Mouse (Mus musculus) forebrain, embryonic 11.5 days (tissue): ENCODE results near the gene Msx2. TPM values are rescaled to one million over a fixed set of nuclear protein-coding genes. Genes with fewer than 3 reads are reported as not detected.

Experiments
- ATAC-seq: fragments of 200-750 bp; cut with Nextera tagmentation; replicated peaks from 2 replicates; pipeline ENCODE4 v1.8.0; 2017; ENCODE audit warnings: moderate TSS enrichment; ENCODE audit not compliant: low FRiP score
- DNase-seq: peaks from one replicate; pipeline ENCODE4 v3.0.0-alpha.2; 2017; ENCODE audit warnings: low spot score
- H3K27ac ChIP-seq: fragments of 300-500 bp; sonication (generic); 2 replicates; pipeline ENCODE4 v1.5.1; 2014; ENCODE audit warnings: low read depth, low read length
- H3K27me3 ChIP-seq: fragments of 300-500 bp; sonication (generic); 2 replicates; pipeline ENCODE4 v1.6.1; 2014; ENCODE audit warnings: mild to moderate bottlenecking, low read length, mixed read lengths; ENCODE audit not compliant: control insufficient read depth, insufficient read depth
- H3K36me3 ChIP-seq: fragments of 300-500 bp; sonication (generic); 2 replicates; pipeline ENCODE4 v1.6.1; 2014; ENCODE audit warnings: mild to moderate bottlenecking, low read length, moderate library complexity, mixed read lengths; ENCODE audit not compliant: control insufficient read depth, insufficient read depth
- H3K4me1 ChIP-seq: fragments of 300-500 bp; sonication (generic); replicated peaks from 2 replicates; pipeline ENCODE4 v1.6.1; 2014; ENCODE audit warnings: low read length, mixed read lengths; ENCODE audit not compliant: control insufficient read depth, insufficient read depth
- H3K4me2 ChIP-seq: fragments of 300-500 bp; sonication (generic); 2 replicates; pipeline ENCODE4 v1.6.1; 2014; ENCODE audit warnings: low read depth, mild to moderate bottlenecking, low read length, moderate library complexity, mixed read lengths; ENCODE audit not compliant: severe bottlenecking
- H3K4me3 ChIP-seq: fragments of 300-500 bp; sonication (generic); 2 replicates; pipeline ENCODE4 v1.5.1; 2014; ENCODE audit warnings: low read depth, low read length
- H3K9ac ChIP-seq: fragments of 300-500 bp; sonication (generic); 2 replicates; pipeline ENCODE4 v1.6.1; 2014; ENCODE audit warnings: low read length
- H3K9me3 ChIP-seq: fragments of 300-500 bp; sonication (generic); 2 replicates; pipeline ENCODE4 v1.6.1; 2016; ENCODE audit warnings: low read length, mixed read lengths; ENCODE audit not compliant: control insufficient read depth
- WGBS: fragments of 180-500 bp; shearing (Covaris S2); extraction: QIAGEN DNeasy Blood & Tissue Kit; methylation state at CpG from one replicate; pipeline ENCODE4 v1.1.7; 2014; 5-methylcytosine and 5-hydroxymethylcytosine counted together
- polyA plus RNA-seq: library from polyadenylated mRNA; unstranded; fragments of >200 nt; fragmentation: Nextera tagmentation; extraction: Ambion mirVana; gene quantifications from 2 replicates; pipeline ENCODE4 v1.2.1, GENCODE M21; 2014

Gene Msx2
- polyA plus RNA-seq, 1 experiment from 2014 or later: 33.0 TPM

DNA sequence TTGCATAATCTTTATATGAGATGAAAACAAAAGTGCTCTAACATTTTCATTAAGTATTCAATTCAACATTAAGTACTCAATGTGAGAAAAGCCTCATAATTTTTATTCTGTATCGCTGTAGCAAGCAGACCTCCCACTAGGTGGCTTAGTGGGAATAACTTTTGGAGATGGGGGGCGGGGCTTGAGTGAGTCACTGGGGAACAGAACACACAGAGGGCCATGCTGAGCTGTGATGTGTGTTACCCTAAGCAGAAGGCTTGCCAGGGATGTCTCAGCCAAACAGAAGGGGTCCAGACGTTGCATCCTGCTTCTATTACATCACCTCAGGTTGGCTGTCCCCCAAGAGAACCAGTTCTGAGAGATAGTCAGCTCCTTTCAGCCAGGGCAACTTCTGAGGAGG, 29.3 kb downstream of the Msx2 start:
- Histone ChIP-seq H3K4me2 (no peak overlapping the region), H3K36me3 (no peaks in the 10 kb centered on the region), H3K4me1 (no peaks in the 10 kb centered on the region), H3K27ac (no peak overlapping the region), H3K27me3 (no peaks in the 10 kb centered on the region), H3K9me3 (no peaks in the 10 kb centered on the region), H3K4me3 (no peak overlapping the region), H3K9ac (no peak overlapping the region)
- DNase-seq (no peak), ATAC-seq (no peak)
- WGBS: 54% methylated on average over 3 of the region's 3 CpGs

DNA sequence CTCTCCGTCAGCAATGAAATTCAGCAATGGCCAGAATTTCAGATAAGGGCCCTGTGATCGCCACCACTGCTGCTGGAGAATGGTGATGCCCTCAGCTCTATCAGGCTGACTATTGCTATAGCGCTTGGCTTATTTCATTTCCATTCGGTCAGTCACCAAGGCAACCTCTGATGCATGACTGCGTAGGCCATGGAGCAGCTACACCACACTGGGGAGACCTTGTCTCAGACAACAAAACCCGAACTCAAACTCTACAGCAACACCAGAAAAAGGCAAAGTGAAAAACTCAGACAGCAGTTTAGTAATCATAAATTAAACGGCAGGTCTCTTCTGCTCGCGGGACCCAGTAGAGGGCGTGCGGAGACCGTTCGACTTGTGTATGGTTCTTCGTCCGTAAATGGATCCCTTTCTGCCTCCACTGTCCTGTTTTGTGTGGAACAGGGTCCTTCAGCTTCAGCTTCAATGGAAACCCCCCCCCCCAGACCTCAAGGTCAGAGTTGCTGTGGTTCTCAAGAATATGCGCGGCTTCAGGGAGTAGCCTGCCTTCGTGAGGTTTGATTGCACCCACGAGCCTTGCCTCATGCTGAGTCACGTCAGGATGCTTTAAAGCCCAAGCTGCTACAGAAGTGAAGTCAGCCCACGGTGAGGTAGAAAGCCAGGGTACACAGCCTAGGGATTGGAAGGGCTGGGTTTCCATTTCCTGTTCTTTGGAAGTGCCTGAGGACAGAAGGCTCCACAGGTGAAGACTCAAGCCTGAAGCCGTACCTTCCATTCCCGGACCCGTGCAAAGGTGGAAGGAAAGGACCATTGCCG, 30.5 kb downstream of the Msx2 start:
- H3K27ac ChIP-seq: no peak overlapping the region
- DNase-seq (peak; percentile 73), ATAC-seq (no peak)
- H3K4me3 ChIP-seq: no peak overlapping the region
- H3K9me3 ChIP-seq: no peaks in the 10 kb centered on the region
- no peak overlapping the region for H3K9ac ChIP-seq
- 38% methylated on average over 25 of the region's 25 CpGs for WGBS
- no peaks in the 10 kb centered on the region for H3K4me1 ChIP-seq
- H3K27me3 ChIP-seq: no peaks in the 10 kb centered on the region
- H3K36me3 ChIP-seq: no peaks in the 10 kb centered on the region
- peak overlapping the region; percentile 15; the same call in 1 of the 2 replicates for H3K4me2 ChIP-seq

DNA sequence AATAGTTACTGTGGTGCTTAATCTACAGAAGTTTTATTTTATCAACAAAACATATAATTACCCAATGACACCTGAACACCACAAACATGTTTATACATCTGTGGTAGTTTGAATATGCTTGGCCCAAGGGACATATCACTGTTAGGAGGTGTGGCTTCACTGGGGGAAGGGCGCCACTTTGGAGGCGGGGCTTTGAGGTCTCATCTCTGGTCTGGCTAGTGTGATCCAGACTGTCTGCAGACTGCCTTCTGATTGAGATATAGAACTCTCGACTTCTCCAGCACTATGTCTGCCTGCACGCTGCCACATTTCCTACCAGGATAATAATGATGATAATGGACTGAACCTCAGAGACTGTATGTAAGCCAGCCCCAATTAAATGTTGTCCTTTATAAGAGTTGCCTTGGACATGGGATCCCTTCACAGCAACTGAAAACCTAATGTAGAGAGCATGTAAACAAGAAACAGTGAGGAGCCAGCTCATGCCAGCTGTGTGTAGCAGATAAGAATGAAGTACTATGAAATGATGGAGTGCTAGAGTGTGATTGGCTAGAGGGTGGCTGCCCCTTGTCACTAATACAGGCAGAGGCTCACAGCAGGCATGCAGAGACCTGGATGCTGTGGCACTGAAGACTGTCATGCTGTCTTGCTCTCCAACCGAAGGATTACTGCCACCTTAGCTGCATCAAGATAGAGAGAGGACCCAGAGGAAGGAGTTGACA, 31.4 kb downstream of the Msx2 start:
- 72% methylated on average over 5 of the region's 5 CpGs for WGBS
- no peak overlapping the region for H3K4me2 ChIP-seq
- no peaks in the 10 kb centered on the region for H3K4me1 ChIP-seq
- H3K4me3 ChIP-seq: no peak overlapping the region
- H3K9me3 ChIP-seq: no peaks in the 10 kb centered on the region
- ATAC-seq (no peak), DNase-seq (no peak)
- no peaks in the 10 kb centered on the region for H3K36me3 ChIP-seq
- H3K27me3 ChIP-seq: no peaks in the 10 kb centered on the region
- no peak overlapping the region for H3K9ac ChIP-seq
- no peak overlapping the region for H3K27ac ChIP-seq

DNA sequence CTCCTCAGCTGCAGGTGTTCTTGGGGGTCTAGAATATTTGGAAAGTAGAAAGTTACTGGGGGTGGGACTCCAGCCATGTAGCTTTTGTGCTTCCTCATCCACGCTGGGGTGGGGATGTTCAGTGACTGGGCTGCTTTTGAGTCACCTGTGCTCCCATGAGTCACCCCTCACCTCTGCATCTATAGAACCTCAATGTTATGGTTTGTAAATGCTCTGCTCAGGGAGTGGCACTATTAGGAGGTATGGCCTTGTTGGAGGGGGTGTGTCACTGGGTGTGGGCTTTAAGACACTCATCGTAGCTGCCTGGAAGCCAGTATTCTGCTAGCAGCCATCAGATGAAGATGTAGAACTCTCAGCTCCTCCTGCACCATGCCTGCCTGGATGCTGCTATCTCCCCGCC, 32.9 kb downstream of the Msx2 start:
- no peak overlapping the region for H3K27ac ChIP-seq
- no peaks in the 10 kb centered on the region for H3K4me1 ChIP-seq
- ATAC-seq: no peak
- no peaks in the 10 kb centered on the region for H3K36me3 ChIP-seq
- no peak overlapping the region for H3K4me3 ChIP-seq
- WGBS: 85% methylated on average over 3 of the region's 3 CpGs
- no peak overlapping the region for H3K9ac ChIP-seq
- H3K4me2 ChIP-seq: no peak overlapping the region
- no peak for DNase-seq
- H3K9me3 ChIP-seq: no peaks in the 10 kb centered on the region
- H3K27me3 ChIP-seq: no peaks in the 10 kb centered on the region

DNA sequence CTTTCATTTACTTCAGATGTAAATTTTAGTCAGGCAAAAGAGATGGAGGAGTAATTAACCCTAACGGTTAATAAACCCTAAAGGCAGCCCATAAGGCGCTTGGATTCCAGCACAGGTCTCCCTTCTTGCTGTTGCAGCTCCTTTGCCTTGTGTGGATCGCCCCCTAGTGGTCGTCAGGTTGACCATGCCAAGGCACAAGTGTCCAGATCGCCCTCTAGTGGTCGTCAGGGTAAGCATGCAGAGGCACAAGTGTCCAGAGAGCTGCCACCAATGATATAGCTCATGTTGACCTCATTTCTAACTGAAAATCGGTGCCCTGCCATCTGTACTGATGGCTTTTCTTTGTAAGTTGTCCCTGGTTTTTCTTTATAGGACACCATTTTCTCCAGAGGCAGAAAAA, 46.4 kb downstream of the Msx2 start:
- H3K4me3 ChIP-seq: no peak overlapping the region
- no peaks in the 10 kb centered on the region for H3K36me3 ChIP-seq
- H3K9ac ChIP-seq: no peak overlapping the region
- H3K4me1 ChIP-seq: no peaks in the 10 kb centered on the region
- ATAC-seq (no peak), DNase-seq (peak; percentile 92)
- no peaks in the 10 kb centered on the region for H3K27me3 ChIP-seq
- H3K4me2 ChIP-seq: no peak overlapping the region
- H3K9me3 ChIP-seq: no peaks in the 10 kb centered on the region
- 22% methylated on average over 7 of the region's 7 CpGs for WGBS
- H3K27ac ChIP-seq: no peak overlapping the region

DNA sequence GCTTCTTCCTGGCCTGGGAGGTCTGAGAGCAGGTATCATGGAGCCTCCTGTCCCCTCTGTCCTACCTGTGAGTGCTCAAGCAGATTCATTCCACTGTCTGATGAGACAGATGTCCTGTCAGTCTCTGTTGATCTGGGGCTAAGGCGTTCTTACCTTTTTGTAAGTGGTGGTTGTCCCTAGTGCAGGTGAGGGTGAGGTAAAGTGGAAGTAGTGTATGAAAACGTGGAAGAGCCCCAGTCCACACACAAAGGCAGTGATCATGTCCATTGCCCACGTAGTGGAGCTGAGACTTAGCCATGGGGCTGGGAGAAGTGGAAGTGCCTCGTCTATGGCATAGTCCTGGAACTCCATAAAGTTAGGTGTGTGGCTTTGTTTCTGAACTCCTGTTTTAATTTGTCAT, 51.7 kb downstream of the Msx2 start:
- no peak for ATAC-seq
- H3K27ac ChIP-seq: no peak overlapping the region
- no peak overlapping the region for H3K9ac ChIP-seq
- H3K4me2 ChIP-seq: no peak overlapping the region
- no peak overlapping the region for H3K4me3 ChIP-seq
- no peaks in the 10 kb centered on the region for H3K4me1 ChIP-seq
- H3K9me3 ChIP-seq: no peaks in the 10 kb centered on the region
- no peaks in the 10 kb centered on the region for H3K36me3 ChIP-seq
- WGBS: 84% methylated on average over 4 of the region's 4 CpGs
- H3K27me3 ChIP-seq: no peaks in the 10 kb centered on the region
- DNase-seq: no peak

DNA sequence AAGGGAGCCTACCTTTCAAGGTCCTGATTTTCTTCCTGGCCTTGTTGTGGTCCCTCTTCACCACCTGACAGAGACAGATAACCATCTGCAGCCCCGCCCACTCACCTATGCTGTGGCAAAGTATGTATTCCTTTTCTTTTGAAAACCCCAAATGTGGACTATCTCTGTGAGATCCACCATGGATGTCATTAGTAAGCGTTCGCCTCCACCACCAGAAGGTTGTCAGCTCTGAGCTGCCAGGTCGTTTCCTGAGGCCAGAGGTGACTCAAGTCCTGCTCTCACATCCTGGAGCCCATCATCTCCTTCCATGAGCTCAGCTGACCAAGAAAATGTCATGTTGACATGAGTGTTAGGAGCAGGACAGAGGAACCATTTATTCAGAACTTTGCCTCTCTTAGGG, 52.1 kb downstream of the Msx2 start:
- no peak for DNase-seq
- Histone ChIP-seq H3K36me3 (no peaks in the 10 kb centered on the region), H3K27ac (no peak overlapping the region), H3K4me2 (no peak overlapping the region), H3K9me3 (no peaks in the 10 kb centered on the region), H3K27me3 (no peaks in the 10 kb centered on the region), H3K4me3 (no peak overlapping the region), H3K9ac (no peak overlapping the region), H3K4me1 (no peaks in the 10 kb centered on the region)
- ATAC-seq: no peak
- 72% methylated on average over 4 of the region's 4 CpGs for WGBS

DNA sequence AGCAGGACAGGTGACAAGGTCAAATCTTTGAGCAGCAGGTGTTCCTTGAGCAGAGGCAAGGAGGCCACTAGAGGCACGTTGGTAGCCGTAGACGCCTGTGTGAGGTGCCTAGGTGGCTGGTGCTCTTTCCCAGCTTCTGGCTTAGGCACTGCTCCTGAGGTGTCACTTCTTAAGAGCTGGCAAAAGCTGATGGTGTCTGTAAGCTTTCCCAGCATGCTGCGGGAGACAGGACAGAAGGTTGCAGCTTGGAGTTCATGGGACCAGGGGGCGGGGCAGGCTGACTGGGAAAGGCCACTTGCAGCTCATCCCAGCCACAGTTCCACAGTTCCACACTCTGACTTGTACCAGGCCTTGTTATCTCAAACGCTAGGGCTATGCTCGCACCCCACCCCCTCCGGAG, 53.2 kb downstream of the Msx2 start:
- no peak for ATAC-seq

DNA sequence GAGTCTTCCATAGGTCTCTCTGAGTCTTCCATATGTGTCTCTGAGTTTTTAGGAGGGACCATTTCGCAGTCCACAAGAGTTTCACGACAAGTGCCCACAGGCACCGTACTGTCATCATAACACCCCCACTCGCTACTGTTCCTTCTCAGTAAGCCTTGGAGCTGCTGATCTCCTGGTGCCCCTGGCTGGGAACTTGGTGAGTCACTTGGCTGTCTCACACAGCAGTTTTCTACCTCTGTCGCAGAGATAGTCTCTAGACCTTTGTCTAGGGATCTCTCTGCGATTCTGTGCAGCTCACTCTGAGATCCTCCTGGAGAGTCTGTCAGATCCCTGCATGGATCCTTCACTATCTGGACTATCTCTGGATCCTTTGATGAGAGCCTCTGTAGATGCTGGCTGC, 55.2 kb downstream of the Msx2 start:
- H3K4me2 ChIP-seq: no peak overlapping the region
- no peak overlapping the region for H3K27ac ChIP-seq
- ATAC-seq: no peak
- WGBS: 94% methylated on average over 6 of the region's 6 CpGs
- H3K36me3 ChIP-seq: no peaks in the 10 kb centered on the region
- H3K9ac ChIP-seq: no peak overlapping the region
- no peaks in the 10 kb centered on the region for H3K27me3 ChIP-seq
- no peaks in the 10 kb centered on the region for H3K4me1 ChIP-seq
- H3K9me3 ChIP-seq: no peaks in the 10 kb centered on the region
- no peak overlapping the region for H3K4me3 ChIP-seq
- DNase-seq: no peak

More for the DNA sequence above, 53.2 kb downstream of the Msx2 start:
- H3K4me3 ChIP-seq: no peak overlapping the region
- no peaks in the 10 kb centered on the region for H3K4me1 ChIP-seq
- DNase-seq: no peak
- H3K27ac ChIP-seq: no peak overlapping the region
- 82% methylated on average over 8 of the region's 8 CpGs for WGBS
- H3K36me3 ChIP-seq: no peaks in the 10 kb centered on the region
- no peak overlapping the region for H3K9ac ChIP-seq
- no peaks in the 10 kb centered on the region for H3K9me3 ChIP-seq
- no peaks in the 10 kb centered on the region for H3K27me3 ChIP-seq
- no peak overlapping the region for H3K4me2 ChIP-seq
